Mouse (Mus musculus) monocyte, adult 2 months (primary cell): Measurements from ENCODE around the gene Prss48.

ENCODE experiments used
- DNase-seq, 2 experiments: peaks; one replicate each; pipeline ENCODE4 v3.0.0; 2022; ENCODE audit warnings: low spot score in 2 of 2, low read depth in 1 of 2

Prss48 gene

DNA sequence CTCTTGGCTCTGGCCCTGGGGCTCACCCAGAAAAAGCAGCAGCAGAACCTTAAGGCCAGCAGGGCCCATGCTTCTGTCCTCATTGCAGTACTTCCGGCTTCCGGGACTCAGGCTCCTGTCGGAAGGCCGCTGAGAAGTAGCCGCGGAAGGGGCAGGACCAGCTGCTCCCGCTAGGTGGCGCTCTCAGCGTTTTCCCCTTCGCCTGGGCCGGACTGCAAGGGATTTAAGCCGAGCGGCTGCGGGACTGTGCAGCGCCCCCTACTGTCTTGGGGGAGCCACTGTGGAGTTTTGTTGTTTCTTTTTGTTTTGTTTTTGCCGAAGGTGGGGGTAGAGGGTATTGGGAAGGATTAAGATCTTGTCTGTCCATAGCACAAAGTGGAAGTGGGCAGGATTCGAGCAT is at the start of gene Prss48:
Prss48 (minus strand) TSS at position 69 of the 400 bp plus-strand sequence.
- DNase-seq, result no peak

- DNase-seq, result no peak
These were observed 46.8 kb upstream of the Prss48 start for GRCm38 (mm10) chr3:86049041-86049440.

DNA sequence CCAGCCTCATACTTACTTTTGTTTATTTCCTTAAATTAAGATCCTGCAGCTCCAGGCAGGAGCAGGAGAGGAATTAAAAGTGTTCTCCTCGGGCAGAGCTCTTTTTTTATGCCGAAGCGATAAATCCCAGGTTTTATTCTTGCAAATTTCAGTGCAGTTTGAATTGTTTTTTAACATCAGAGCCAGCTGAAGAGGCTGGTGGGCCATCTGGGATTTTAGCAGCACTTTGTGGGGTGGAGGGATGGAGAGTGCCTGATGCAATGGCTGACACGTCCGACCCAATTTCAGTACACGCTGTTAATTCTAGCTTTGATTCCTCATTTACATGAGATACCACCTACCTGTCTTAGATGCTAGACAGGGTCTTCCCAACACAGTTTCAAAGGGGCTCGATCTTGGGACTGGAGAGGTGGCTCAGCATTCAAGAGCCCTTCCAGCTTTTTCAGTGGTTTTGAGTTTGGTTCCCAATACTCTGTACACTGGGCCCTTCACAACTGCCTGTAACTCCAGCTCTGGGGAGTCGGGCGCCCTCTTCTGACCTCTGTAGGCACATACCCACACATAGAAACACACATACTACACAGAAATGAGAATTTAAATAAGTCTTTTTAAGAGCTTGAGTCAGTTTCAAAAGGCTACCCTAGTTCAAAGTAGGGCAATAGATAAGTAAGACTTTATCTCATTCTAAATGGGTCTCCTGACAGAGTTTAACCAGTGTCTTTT is 45.6 kb upstream of the Prss48 start:
- DNase-seq, result no peak

DNA sequence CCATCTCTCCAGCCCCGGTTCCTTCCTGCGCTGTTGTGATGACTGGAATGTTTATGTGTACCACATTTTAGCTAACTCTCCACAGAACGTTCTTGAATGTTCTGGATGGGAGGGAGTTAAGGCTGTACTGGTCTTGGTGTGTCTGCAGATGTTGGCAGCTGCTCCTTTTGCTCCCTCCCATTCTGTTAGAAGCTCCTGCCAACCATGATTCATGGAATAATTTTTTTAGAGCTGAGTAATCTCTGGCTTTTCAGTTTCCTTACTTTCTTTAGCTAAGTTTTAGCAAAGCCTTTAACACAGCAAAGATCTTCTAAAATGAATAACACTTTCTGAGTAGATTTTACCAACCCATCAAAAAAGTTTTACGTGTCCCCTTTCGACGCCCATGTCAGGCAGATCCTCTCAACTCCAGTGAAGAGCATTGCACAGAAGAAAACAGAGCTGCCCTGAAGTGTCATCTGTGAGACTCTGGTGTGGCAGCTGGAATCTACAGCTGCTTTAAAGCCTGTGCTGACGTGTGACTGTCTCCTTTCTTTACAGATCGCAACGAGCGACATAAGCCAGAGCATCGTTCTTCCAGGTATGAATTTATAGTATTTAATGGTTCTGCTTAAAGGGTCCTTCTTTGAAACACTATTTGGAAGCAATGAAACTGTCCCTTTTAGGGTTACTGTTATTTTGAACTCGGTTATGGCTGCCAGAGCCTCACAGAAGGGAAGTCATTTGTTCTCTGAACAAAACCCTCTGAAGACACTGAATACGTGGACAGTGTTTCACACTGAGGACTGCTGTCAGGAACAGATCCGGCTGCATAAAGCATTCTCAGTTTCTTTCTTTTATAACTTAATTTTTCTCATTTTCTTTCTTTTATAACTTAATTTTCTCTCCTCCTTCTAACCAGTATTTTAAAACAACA is 38.3 kb upstream of the Prss48 start:
- DNase-seq, result no peak

DNA sequence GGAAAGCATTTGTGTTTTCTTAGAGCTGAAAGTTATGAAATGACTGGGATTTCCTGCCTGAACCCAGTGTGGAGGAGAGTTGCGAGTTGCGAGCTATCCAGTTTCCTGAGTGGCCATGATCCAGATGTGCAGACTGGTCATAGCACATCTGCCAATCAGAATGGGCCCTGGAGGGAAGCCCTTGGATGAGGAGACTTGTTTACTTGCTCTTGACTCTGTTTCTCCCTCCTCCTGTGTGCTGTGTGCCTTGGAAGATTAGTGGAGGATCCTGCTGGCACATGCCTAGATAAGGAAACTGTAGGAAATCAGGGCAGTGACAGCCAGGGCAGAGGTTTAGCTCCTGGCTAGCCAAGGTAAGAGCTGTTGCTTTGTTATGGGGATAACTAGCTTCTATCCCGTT is 36.4 kb upstream of the Prss48 start:
- no peak for DNase-seq

- DNase-seq, result no peak
These were observed 35.7 kb upstream of the Prss48 start for GRCm38 (mm10) chr3:86037926-86038484.

GRCm38 (mm10) chr3:86033455-86034090 is 31.3 kb upstream of the Prss48 start:
- DNase-seq, result no peak

DNA sequence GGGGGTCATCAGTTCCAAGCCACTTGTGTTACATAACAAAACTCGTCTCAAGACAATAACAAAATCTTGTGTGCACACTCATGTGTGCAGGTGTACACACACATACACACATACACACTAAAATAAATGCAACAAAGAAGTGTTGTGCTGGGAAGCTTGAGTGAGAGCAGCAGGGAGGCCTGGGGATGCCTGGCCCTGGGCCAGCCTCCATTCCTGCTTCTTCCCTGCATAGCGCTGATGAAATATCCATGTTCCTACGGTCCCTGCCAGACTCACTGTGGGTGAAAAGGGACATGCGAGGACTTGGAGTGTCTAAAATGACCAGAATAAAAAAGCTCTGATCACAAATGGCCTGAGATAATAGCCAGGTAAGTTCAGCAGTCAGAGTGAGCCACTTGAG is 28.3 kb upstream of the Prss48 start:
- no peak for DNase-seq

DNA sequence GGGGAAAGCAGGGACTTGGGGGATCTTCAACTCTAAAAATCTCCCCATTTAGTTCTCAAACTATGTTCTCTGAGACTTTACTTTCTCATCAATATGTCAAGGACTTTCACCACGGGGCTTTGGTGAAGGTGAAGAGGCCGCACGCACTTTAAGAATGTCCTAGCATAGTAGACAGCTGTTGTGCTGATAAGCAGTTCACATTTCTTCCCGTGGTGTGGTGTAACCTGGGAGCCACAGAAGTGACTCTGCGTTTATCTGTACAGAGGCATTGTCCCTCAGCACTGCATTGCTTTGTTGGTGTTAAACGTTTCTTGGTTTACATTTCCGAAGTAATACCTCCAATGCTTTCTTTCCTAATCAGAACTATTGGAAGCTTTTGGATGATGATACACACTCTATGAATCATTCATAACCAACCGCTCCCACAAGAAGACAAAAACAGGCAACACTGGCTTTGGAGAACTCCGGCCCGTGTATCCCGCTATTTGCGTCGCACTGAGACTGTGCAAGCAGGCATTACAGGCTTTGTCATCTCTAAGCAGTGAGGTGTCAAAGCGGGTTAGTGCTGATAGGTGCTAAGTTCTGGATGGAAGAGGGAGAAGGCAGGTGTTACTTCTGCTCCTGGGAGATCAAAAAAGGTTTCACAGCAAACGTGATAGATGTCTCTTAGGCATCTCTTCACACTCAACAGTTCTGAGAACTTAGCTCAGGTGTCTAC is 26.5 kb upstream of the Prss48 start:
- no peak for DNase-seq

GRCm38 (mm10) chr3:86025341-86026137 is 23.2 kb upstream of the Prss48 start:
- DNase-seq, result no peak

- DNase-seq, result no peak
These were observed 21.9 kb upstream of the Prss48 start for GRCm38 (mm10) chr3:86024065-86024795.

- DNase-seq, result no peak
These were observed 19.4 kb upstream of the Prss48 start for GRCm38 (mm10) chr3:86021651-86022050.

DNA sequence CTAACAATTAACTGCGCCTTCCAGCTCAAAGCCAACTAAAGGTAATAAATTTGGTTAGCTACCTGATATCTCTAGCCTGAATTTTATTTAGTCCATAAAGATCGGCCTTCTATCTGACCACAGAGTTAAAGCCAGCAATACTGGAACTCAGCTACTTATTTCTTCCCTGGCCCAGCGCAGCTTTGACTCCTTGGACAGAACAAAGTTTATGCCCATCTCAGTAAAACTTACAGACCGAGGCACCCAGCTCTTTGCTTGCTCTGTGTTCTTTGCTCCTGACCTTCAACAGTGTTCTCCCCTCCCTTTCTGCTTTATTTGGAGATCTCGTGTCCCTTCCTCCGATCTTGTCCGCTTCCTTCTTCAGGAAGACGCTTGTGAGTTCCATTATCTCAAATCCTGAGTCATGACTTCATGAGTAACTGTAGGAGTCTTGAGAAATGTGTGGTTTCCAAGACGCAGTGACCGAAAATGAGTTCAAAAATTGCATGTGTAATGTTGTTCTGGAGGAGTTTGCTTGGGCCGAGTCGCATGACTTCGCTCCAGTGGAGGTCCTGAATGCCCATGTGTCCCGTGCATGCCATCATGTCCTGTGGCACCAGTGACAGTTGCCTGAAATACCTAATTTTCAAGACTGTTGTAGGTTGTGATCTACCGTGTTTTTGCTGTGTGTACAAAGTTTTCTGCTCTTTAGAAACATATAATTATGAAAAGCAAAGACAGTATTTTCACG is 18.8 kb upstream of the Prss48 start:
- no peak for DNase-seq

- no peak for DNase-seq
These were observed 15.2 kb upstream of the Prss48 start for GRCm38 (mm10) chr3:86017484-86017883.

GRCm38 (mm10) chr3:86016965-86017364 is 14.7 kb upstream of the Prss48 start:
- DNase-seq, result no peak

DNA sequence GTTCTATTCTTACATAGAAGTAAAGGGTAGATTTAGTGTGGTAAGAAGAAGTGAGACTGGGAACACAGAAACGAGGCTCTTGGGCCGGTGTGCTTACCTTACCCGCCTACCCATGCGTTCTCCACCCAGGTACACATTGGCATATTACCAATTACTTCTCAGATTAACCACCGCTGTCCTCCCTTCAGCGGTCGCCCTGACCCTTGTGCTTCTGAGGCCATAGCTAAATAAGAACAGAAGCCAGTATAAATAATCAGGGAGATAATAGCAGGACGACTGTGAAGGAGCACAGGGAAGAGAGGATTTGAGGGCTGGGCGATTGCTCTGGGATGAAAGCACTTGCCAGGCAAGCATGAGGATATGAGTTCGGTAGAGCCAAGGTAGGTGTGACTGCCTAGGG is 11.5 kb upstream of the Prss48 start:
- DNase-seq, result no peak

- DNase-seq, result no peak
These were observed 9.5 kb upstream of the Prss48 start for GRCm38 (mm10) chr3:86011833-86012232.

- no peak for DNase-seq
These were observed 9.1 kb upstream of the Prss48 start for GRCm38 (mm10) chr3:86011373-86011772.

GRCm38 (mm10) chr3:86010618-86011017 is 8.3 kb upstream of the Prss48 start:
- no peak for DNase-seq
